Mouse (Mus musculus): Measurements from ENCODE around the gene Itga9.

The Itga9 gene

GRCm38 (mm10) chr9:118833413-118833812, 226.9 kb downstream of the Itga9 start:
- no peak for DNase-seq

DNA sequence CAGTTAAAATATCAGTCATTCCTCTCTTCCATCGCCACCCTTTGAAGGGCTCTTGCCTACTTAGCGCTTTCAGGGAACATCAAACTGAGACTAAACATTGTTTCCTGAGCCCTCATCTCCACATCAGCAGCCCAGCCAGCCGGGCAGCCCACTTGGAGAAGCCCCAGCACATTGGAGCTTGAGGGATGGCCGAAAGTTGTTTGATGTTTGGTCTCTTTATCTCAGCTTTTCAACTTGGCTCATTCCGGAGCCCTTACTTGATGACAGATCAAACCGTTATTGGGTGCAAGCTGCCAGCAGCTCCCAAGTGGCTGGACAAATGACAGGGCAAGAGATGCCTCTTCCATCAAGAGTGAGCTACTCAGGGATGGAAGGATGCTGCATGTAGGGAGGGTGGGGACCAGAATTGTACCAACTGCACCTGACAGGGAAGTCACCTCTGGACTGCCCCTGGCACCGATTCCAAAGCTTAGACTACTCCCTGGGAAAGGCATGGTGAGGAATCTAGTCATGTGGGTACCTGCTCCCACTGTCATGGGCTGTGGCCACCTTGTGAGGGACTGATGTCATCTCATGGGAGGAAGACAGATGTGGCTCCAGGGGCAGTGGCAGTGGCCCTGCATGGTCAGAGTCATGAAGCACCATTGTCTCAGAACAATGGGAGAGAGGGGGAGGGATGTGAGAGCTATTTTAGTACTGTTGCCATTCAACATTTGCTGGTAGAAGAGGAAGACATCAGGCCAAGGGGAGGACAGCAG, 232.6 kb downstream of the Itga9 start:
- no peak for DNase-seq

- no peak for DNase-seq
Measured at GRCm38 (mm10) chr9:118841247-118841646, 234.8 kb downstream of the Itga9 start.

DNA sequence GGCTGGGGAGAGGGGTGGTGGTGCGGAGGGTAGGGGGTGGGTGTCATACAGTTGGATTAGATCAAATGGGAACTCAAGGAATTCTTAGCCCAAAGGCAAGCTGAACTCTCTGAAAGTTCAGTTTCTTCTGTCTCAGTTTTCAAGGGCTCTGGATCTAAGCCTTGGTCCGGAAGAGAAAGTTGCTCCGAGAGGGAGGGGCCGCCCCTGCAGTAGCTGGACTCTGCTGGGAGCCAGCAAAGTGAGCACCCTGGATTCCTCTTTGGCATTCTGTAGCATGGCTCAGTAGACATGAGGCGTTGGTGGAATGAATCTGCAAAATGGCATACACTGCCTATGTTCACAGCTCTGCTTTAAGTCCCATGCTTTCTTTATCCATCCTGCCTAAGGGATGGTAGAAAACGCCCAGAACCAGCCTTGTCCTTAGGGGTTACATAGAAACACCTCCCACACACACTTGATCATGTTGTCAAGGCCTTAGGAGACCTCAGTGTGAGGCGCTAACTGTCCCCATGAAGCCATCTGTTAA, 235.5 kb downstream of the Itga9 start:
- DNase-seq, result no peak

GRCm38 (mm10) chr9:118843711-118844110, 237.2 kb downstream of the Itga9 start:
- no peak for DNase-seq

- DNase-seq, result no peak
Measured at GRCm38 (mm10) chr9:118845003-118845402, 238.5 kb downstream of the Itga9 start.

- DNase-seq, result no peak
Measured at GRCm38 (mm10) chr9:118846766-118847165, 240.3 kb downstream of the Itga9 start.

- DNase-seq, result no peak
Measured at GRCm38 (mm10) chr9:118856665-118857064, 250.2 kb downstream of the Itga9 start.

DNA sequence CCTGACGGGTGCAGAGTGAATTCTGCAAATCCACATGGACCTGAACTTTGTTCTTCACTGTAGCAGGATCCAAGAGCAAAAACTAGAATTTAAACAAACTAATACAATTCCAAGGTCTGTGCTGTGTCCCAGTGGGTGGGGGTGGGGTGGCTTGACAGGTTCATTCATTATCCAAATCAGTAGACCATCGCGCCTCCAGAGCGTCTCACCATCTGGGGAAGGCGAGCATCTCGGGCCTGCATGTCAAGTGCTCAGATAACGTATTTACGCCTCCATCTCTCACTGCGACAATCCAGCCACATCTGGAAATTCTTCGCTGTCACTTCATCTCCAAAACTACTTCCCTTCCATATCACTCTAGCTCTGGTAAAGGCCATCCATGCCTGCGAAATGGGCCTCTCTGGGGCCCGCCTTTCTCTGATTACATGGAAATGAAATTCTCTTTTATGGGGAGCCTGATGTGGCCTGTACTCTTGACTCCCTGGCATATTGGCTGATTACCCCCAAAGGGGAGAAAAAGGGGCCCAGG, 254.2 kb downstream of the Itga9 start:
- DNase-seq, result no peak

GRCm38 (mm10) chr9:118862214-118862613, 255.7 kb downstream of the Itga9 start:
- no peak for DNase-seq

DNA sequence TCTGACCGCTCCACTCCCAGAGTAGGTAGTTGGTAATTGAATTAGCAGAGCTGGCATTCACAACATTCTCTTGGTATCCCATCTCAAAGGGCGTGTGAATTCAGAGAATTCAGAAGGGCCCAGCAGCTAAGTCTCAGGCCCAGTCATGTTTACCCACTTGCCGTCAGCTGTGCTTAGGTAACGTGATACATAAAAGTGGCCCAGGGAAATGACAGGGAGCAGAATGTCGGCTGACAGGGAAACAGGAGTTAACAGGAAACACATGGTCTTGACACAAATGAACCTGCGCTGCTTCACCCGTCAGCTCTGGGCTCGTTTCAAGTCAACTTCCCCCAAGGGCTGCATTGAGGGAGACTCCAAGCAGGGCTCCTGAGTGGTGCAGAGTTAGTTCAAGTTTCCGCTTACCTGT, 256.4 kb downstream of the Itga9 start:
- DNase-seq, result no peak

GRCm38 (mm10) chr9:118863528-118863927, 257.0 kb downstream of the Itga9 start:
- no peak for DNase-seq

GRCm38 (mm10) chr9:118866949-118867348, 260.5 kb downstream of the Itga9 start:
- no peak for DNase-seq

- no peak for DNase-seq
Measured at GRCm38 (mm10) chr9:118867851-118868250, 261.4 kb downstream of the Itga9 start.

DNA sequence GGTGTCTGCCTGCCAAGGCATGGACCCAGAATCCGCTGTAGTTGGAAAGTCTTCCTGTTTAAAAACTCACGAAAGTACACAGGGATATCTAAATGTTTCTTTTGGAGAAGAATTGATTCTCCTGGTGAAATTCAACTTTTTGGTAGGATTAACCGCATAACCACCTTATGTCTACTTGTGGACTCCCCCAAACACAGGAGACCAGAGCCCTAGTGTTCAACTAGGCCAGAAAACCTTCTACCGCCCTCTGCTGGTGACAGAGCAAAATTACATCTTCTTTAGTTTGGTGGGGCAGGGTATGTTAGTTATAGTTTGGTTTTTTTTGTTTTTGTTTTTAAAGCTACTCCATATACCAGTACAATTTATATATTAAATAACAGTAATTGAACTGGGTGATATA, 264.6 kb downstream of the Itga9 start:
- peak; percentile 37 to 58 for DNase-seq

- DNase-seq, result no peak
Measured at GRCm38 (mm10) chr9:118873031-118873430, 266.5 kb downstream of the Itga9 start.

- no peak for DNase-seq
Measured at GRCm38 (mm10) chr9:118873596-118873995, 267.1 kb downstream of the Itga9 start.

DNA sequence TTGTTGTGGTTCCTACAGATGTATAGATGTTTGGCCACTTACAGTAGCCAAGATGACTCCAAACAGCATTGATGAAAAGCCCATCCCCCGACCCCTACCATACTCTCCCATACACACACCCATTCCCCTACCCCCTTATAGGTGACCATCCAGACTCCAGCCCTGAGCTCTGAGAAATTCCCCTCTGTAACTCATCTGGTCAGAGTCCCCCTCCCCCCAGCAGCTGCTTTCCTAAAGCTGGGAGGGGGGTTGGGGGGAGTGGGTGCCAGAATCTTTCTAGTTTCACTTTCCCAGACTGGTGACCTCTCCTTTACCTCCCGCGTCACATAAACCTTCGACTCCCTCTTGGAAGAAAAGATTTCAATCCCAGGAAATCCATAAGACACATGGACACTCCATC, 269.2 kb downstream of the Itga9 start:
- no peak for DNase-seq

DNA sequence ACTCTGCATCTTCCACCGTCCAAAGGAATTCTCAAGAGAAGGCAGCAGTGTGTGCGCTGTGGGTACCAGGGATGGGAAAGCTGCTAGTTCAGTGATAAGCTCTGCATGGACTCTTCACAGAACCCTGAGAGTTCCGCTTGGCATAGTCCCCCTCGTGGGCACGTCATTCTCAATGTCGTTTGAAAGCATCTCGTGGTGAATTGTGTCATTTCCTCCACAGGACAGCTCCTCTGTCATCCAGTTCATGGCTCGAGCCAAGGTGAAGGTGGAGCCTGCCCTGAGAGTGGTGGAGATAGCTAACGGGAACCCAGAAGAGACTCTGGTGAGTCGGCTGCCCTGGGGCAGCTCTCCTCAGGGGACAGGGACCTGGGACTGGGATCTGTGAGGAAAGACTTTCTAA, 270.4 kb downstream of the Itga9 start:
- no peak for DNase-seq

- DNase-seq, result no peak
Measured at GRCm38 (mm10) chr9:118877365-118878008, 271.0 kb downstream of the Itga9 start.

DNA sequence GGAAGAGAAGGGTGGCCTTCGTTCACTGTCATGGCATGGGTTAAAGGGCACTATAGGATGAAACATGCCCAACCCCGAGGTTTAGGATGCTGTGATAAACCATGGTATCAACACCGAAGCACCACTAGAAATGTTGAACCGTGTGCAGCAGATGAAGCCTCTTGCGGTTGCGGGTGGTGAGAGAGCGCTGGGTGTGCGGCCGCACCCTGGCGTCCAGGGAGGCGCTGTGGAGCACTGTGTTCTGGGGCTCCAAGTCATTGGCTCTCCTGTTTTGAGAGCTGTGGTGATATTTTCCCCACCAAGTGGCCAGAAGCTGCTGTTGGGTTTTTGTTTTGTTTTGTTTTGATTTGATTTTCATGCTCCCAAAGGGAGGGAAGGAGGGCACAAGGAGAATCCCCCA, 272.1 kb downstream of the Itga9 start:
- no peak for DNase-seq

DNA sequence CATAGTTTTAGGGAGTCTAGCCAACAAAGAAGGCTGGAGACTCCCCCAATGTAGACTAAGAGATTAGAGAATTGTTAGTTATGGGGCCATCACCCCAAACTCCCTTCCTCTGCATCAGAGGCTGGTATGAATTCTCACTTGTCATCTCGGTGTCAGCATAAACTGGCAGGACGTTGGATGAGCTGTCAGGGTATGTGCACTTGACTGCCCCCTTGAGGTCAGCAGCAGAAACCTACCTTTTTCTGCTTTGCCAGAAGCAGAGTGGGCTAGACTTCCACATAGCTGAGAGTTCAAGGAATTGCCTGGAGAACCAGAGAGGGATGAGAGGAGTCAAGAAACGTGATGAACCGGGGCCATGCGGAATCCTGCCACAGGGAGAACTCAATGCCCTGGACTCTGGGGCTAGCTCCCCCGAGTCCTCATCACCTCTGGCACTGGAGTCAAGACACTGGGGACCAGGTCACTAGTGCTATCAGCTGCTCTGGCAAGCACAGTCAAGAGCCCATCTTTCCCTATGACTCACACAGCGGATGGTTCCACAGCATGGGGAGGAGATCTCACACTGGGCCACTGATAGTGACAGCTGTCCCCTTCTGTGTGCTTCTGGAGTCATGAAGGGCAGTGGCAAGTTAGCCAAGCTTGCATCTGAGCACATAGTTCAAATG, 274.9 kb downstream of the Itga9 start:
- peak; percentile 35 to 38 for DNase-seq

- peak in 1 of 2 experiments; percentile 25 for DNase-seq
Measured at GRCm38 (mm10) chr9:118881946-118882284, 275.4 kb downstream of the Itga9 start.

DNA sequence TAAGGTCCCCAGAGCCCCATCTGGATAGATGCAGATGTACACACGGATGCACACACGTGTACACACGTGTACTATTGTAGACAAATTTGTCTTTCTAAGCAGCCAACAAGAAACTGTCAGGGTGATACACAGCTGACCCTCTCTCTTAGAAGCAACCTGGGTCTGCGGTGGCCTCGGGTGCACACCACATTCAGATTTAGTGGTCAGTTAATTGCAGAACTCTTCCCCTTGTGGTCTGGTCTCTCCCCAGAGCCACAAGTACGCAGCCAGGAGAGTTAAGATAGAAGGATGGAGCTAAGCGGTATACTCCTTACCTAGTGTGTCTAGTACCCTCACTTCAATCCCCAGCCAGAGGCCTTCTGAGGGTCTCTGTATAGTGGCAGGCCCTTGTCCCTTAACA, 276.7 kb downstream of the Itga9 start:
- DNase-seq, result no peak

Measured in cerebellum, postnatal 25 days (tissue).